Mouse (Mus musculus): ENCODE data around the gene Tmem88. TPM values are rescaled to one million over a fixed set of nuclear protein-coding genes. Genes with fewer than 3 reads are reported as not detected.

Tmem88 gene
- 11.6 to 18.4 TPM (median 15.3 TPM) in 4 replicates for total RNA-seq (2023)

GRCm38 (mm10) chr11:69398059-69398458 is at the start of gene Tmem88:
Tmem88 (minus strand) TSS chr11:69398234.

GRCm38 (mm10) chr11:69413221-69414181 is 15.5 kb upstream of the Tmem88 start, which contains the start of gene Kdm6b:
Kdm6b (minus strand) TSS chr11:69413675.

GRCm38 (mm10) chr11:69395235-69395633 is 2.8 kb downstream of the Tmem88 start, which contains the start of the genes Naa38 and Cyb5d1:
Naa38 (plus strand) TSS chr11:69395487.
Cyb5d1 (minus strand) TSS chr11:69395631.

GRCm38 (mm10) chr11:69369215-69369989 is 28.6 kb downstream of the Tmem88 start, which contains the start of gene Chd3:
Chd3 (minus strand) TSS chr11:69369406.

Other genes starting within 250 kb of the Tmem88 start
- not detected in 4 replicates for gene Alox12b, start 241.2 kb downstream of the Tmem88 start, total RNA-seq (2023)
- gene Alox8, start 200.4 kb downstream of the Tmem88 start, total RNA-seq (2023): not detected in 4 replicates
- gene Gucy2e, start 161.2 kb downstream of the Tmem88 start, total RNA-seq (2023): not detected in 4 replicates
- gene Cntrob, start 74.5 kb downstream of the Tmem88 start, total RNA-seq (2023): 26.8 to 32.9 TPM (median 27.4 TPM) in 4 replicates
- 30.7 to 42.7 TPM (median 37.7 TPM) in 4 replicates for gene Trappc1, start 74.3 kb downstream of the Tmem88 start, total RNA-seq (2023)
- gene Kcnab3, start 72.0 kb downstream of the Tmem88 start, total RNA-seq (2023): 2.2 to 4.6 TPM (median 3.0 TPM) in 4 replicates
- gene Rnf227, start 57.8 kb downstream of the Tmem88 start, total RNA-seq (2023): 2.4 to 4.6 TPM (median 3.1 TPM) in 4 replicates
- 335 to 369 TPM (median 343 TPM) in 4 replicates for gene Chd3, start 28.8 kb downstream of the Tmem88 start, total RNA-seq (2023)
- gene Naa38, start 2.7 kb downstream of the Tmem88 start, total RNA-seq (2023): 34.9 to 49.9 TPM (median 39.5 TPM) in 4 replicates
- 40.5 to 48.7 TPM (median 44.6 TPM) in 4 replicates for gene Cyb5d1, start 2.6 kb downstream of the Tmem88 start, total RNA-seq (2023)
- gene Kdm6b, start 15.4 kb upstream of the Tmem88 start, total RNA-seq (2023): 404 to 430 TPM (median 420 TPM) in 4 replicates
- gene Dnah2, start 150.9 kb upstream of the Tmem88 start, total RNA-seq (2023): 0.03 TPM in 1 of 4 replicates, not detected in the others
- gene Efnb3, start 162.0 kb upstream of the Tmem88 start, total RNA-seq (2023): 0.18 to 0.66 TPM (median 0.35 TPM) in 4 replicates
- 11.0 to 15.2 TPM (median 13.1 TPM) in 4 replicates for gene Wrap53, start 182.0 kb upstream of the Tmem88 start, total RNA-seq (2023)
- gene Trp53, start 182.1 kb upstream of the Tmem88 start, total RNA-seq (2023): 122 to 134 TPM (median 130 TPM) in 4 replicates
- gene Atp1b2, start 207.7 kb upstream of the Tmem88 start, total RNA-seq (2023): 0.26 to 0.67 TPM (median 0.31 TPM) in 3 of 4 replicates, not detected in the other
- not detected in 4 replicates for gene Shbg, start 219.7 kb upstream of the Tmem88 start, total RNA-seq (2023)
- not detected in 4 replicates for gene Sat2, start 223.8 kb upstream of the Tmem88 start, total RNA-seq (2023)
- 73.0 to 86.7 TPM (median 81.7 TPM) in 4 replicates for gene Fxr2, start 234.8 kb upstream of the Tmem88 start, total RNA-seq (2023)

Data from B cell, adult 62 days (primary cell).